Mouse (Mus musculus): ENCODE measurements around the gene Zfp148.

- TF ChIP-seq POLR2A (IDR thresholded peaks at IDR 0.05; ENCODE audit: borderline replicate concordance, extremely low read depth, low read depth, low read length) (no peak), CTCF (IDR thresholded peaks at IDR 0.05; ENCODE audit: insufficient read depth, low read length) (no peak)
Measured at GRCm38 (mm10) chr16:33469973-33470372, 89.3 kb downstream of the Zfp148 start.

All from lung, adult 2 months (tissue).